Mouse (Mus musculus): ENCODE data around the gene Igf2r. TPM values are rescaled to one million over a fixed set of nuclear protein-coding genes. Genes with fewer than 3 reads are reported as not detected.

The Igf2r gene
- total and polyA plus RNA-seq, 3 experiments, result 25.6 to 61.8 (median 34.6) TPM

GRCm38 (mm10) chr17:12793660-12794406 is 24.4 kb upstream of the Igf2r start (continued):
- TF ChIP-seq USF2 (conservative IDR thresholded peaks at IDR 0.05; ENCODE audit: low read depth, low read length) (no peak), USF1 (IDR thresholded peaks at IDR 0.05; ENCODE audit: low read depth, low read length) (no peak), RCOR1 (conservative IDR thresholded peaks at IDR 0.05; ENCODE audit: low read depth, low read length) (no peak), CTCF (conservative IDR thresholded peaks at IDR 0.05 in 1 of 2, IDR thresholded peaks at IDR 0.05 in 1 of 2; ENCODE audit: low read depth in 2 of 2, low read length in 2 of 2) (no peak; a peak in 1 of 4 replicates), POLR2AphosphoS2 (IDR thresholded peaks at IDR 0.05; ENCODE audit: low read depth, low read length) (no peak), EP300 (IDR thresholded peaks at IDR 0.05; ENCODE audit: low read length) (peak; percentile 10; the same call in 1 of the 2 replicates), SIN3A (IDR thresholded peaks at IDR 0.05; ENCODE audit: low read length) (no peak), NELFE (IDR thresholded peaks at IDR 0.05; ENCODE audit: low read depth, low read length) (no peak), TBP (conservative IDR thresholded peaks at IDR 0.05; ENCODE audit: low read depth, low read length) (no peak)

GRCm38 (mm10) chr17:12792422-12793206 is 23.1 kb upstream of the Igf2r start:
- Histone ChIP-seq H3K4me1 (ENCODE audit: control insufficient read depth in 1 of 2, insufficient read depth in 2 of 2) (peaks cover 21 to 55% of the 10 kb centered on the region in 2 experiments), H3K79me2 (replicated peaks; ENCODE audit: control insufficient read depth, extremely low read depth, insufficient read depth, poor library complexity, severe bottlenecking) (no peaks in the 10 kb centered on the region), H3K27ac (ENCODE audit: insufficient read depth, low read depth) (peak overlapping the region; percentile 47; the same call in 1 of the 2 replicates), H3K4me2 (ENCODE audit: insufficient read depth, low read depth, poor library complexity, severe bottlenecking) (no peak overlapping the region), H3K9me3 (replicated peaks; ENCODE audit: low read length) (peaks cover 12% of the 10 kb centered on the region), H3K4me3 (replicated peaks in 1 of 3; ENCODE audit: low read depth in 2 of 3, low read length in 2 of 3, poor library complexity in 1 of 3) (no peak overlapping the region), H3K9ac (ENCODE audit: insufficient read depth, low read depth) (0 out of 2 replicates have a peak overlapping the region, but pooled peaks have one; percentile 14), H3K27me3 (replicated peaks) (no peaks in the 10 kb centered on the region), H3K36me3 (replicated peaks in 1 of 2; ENCODE audit: control insufficient read depth in 1 of 2, insufficient read depth in 1 of 2, low read length in 1 of 2) (peaks cover 4 to 25% of the 10 kb centered on the region in 2 experiments)
- DNase-seq (ENCODE audit: extremely low read depth), result no peak
- dilution Hi-C loops (cut with MboI; ENCODE audit: extremely low pct_ligation_motif_present, extremely low pct_unique_long_range_greater_than_20kb, low sequenced_read_pairs) (no loop called here), in situ Hi-C loops (cut with MboI; ENCODE audit: low pct_ligation_motif_present, low pct_unique_long_range_greater_than_20kb, low sequenced_read_pairs) (no loop called here)
- TF ChIP-seq BHLHE40 (IDR thresholded peaks at IDR 0.05; ENCODE audit: low read depth, low read length) (peak; percentile 37; the same call in 1 of the 2 replicates), USF1 (IDR thresholded peaks at IDR 0.05; ENCODE audit: low read depth, low read length) (no peak)

- peak; percentile 94 for DNase-seq (ENCODE audit: extremely low read depth)
- Histone ChIP-seq H3K27me3 (replicated peaks) (no peaks in the 10 kb centered on the region), H3K4me3 (replicated peaks in 1 of 3; ENCODE audit: low read depth in 2 of 3, low read length in 2 of 3, poor library complexity in 1 of 3) (no peak overlapping the region), H3K36me3 (replicated peaks in 1 of 2; ENCODE audit: control insufficient read depth in 1 of 2, insufficient read depth in 1 of 2, low read length in 1 of 2) (peaks cover 6 to 30% of the 10 kb centered on the region in 2 experiments), H3K4me2 (ENCODE audit: insufficient read depth, low read depth, poor library complexity, severe bottlenecking) (peak overlapping the region; percentile 18), H3K27ac (ENCODE audit: insufficient read depth, low read depth) (peak overlapping the region; percentile 87), H3K9ac (ENCODE audit: insufficient read depth, low read depth) (0 out of 2 replicates have a peak overlapping the region, but pooled peaks have one; percentile 23), H3K4me1 (ENCODE audit: control insufficient read depth in 1 of 2, insufficient read depth in 2 of 2) (peaks cover 21 to 55% of the 10 kb centered on the region in 2 experiments), H3K79me2 (replicated peaks; ENCODE audit: control insufficient read depth, extremely low read depth, insufficient read depth, poor library complexity, severe bottlenecking) (no peaks in the 10 kb centered on the region), H3K9me3 (replicated peaks; ENCODE audit: low read length) (peaks cover 12% of the 10 kb centered on the region)
- in situ Hi-C loops (cut with MboI; ENCODE audit: low pct_ligation_motif_present, low pct_unique_long_range_greater_than_20kb, low sequenced_read_pairs), result no loop called here
- dilution Hi-C loops (cut with MboI; ENCODE audit: extremely low pct_ligation_motif_present, extremely low pct_unique_long_range_greater_than_20kb, low sequenced_read_pairs), result no loop called here
- TF ChIP-seq MAZ (IDR thresholded peaks at IDR 0.05; ENCODE audit: low read depth, low read length) (0 out of 2 replicates have a peak, but pooled peaks have one; percentile 39), TCF12 (IDR thresholded peaks at IDR 0.05; ENCODE audit: low read depth, low read length) (peak; percentile 82), RCOR1 (conservative IDR thresholded peaks at IDR 0.05; ENCODE audit: low read depth, low read length) (peak; percentile 69; the same call in 1 of the 2 replicates), MAFK (IDR thresholded peaks at IDR 0.05; ENCODE audit: insufficient replicate concordance, low read length) (no peak), CHD2 (IDR thresholded peaks at IDR 0.05; ENCODE audit: low read length) (peak; percentile 70), IRF4 (IDR thresholded peaks at IDR 0.05; ENCODE audit: low read depth, low read length) (peak; percentile 81), JUN (IDR thresholded peaks at IDR 0.05; ENCODE audit: insufficient read depth, low read depth, low read length) (peak; percentile 94), BHLHE40 (IDR thresholded peaks at IDR 0.05; ENCODE audit: low read depth, low read length) (peak; percentile 72), CTCF (conservative IDR thresholded peaks at IDR 0.05 in 1 of 2, IDR thresholded peaks at IDR 0.05 in 1 of 2; ENCODE audit: low read depth in 2 of 2, low read length in 2 of 2) (no peak), ETS1 (conservative IDR thresholded peaks at IDR 0.05; ENCODE audit: low read depth, low read length) (peak; percentile 94), JUND (conservative IDR thresholded peaks at IDR 0.05; ENCODE audit: low read depth, low read length) (peak; percentile 93), POLR2A (IDR thresholded peaks at IDR 0.05; ENCODE audit: low read depth, low read length) (peak; percentile 33; the same call in 1 of the 2 replicates), EP300 (IDR thresholded peaks at IDR 0.05; ENCODE audit: low read length) (peak; percentile 72; the same call in 1 of the 2 replicates), CHD1 (IDR thresholded peaks at IDR 0.05; ENCODE audit: low read depth, low read length) (peak; percentile 98), NRF1 (IDR thresholded peaks at IDR 0.05; ENCODE audit: low read depth, low read length) (no peak), SIN3A (IDR thresholded peaks at IDR 0.05; ENCODE audit: low read length) (peak; percentile 23; the same call in 1 of the 2 replicates), E2F4 (IDR thresholded peaks at IDR 0.05; ENCODE audit: insufficient replicate concordance, low read depth, low read length) (no peak), ZNF384 (IDR thresholded peaks at IDR 0.05; ENCODE audit: low read depth, low read length) (peak; percentile 65; the same call in 1 of the 2 replicates), MYC (IDR thresholded peaks at IDR 0.05; ENCODE audit: low read depth, low read length) (no peak), ELF1 (IDR thresholded peaks at IDR 0.05; ENCODE audit: low read depth, low read length) (peak; percentile 60; the same call in 1 of the 2 replicates)
Measured at GRCm38 (mm10) chr17:12791420-12791819, 22.0 kb upstream of the Igf2r start.
